Mouse (Mus musculus): ENCODE measurements around the gene Naaladl2. TPM values are rescaled to one million over a fixed set of nuclear protein-coding genes. Genes with fewer than 3 reads are reported as not detected.

Naaladl2 gene
- polyA plus RNA-seq, 1 experiment, result not detected

GRCm38 (mm10) chr3:24992577-24992976 is 151.5 kb downstream of the Naaladl2 start:
- no peak for TF ChIP-seq TAL1 (IDR thresholded peaks at IDR 0.05; ENCODE audit: low read length)
- no peak for TF ChIP-seq GATA1 (IDR thresholded peaks at IDR 0.05; ENCODE audit: low read length)
- Histone ChIP-seq H3K4me1 (ENCODE audit: control insufficient read depth) (no peaks in the 10 kb centered on the region), H3K36me3 (ENCODE audit: control insufficient read depth) (no peaks in the 10 kb centered on the region), H3K9me3 (ENCODE audit: control insufficient read depth, low read length) (no peaks in the 10 kb centered on the region), H3K27me3 (ENCODE audit: control insufficient read depth) (no peaks in the 10 kb centered on the region), H3K4me3 (replicated peaks) (no peak overlapping the region)

- Histone ChIP-seq H3K36me3 (ENCODE audit: control insufficient read depth) (no peaks in the 10 kb centered on the region), H3K4me1 (ENCODE audit: control insufficient read depth) (no peaks in the 10 kb centered on the region), H3K9me3 (ENCODE audit: control insufficient read depth, low read length) (no peaks in the 10 kb centered on the region), H3K27me3 (ENCODE audit: control insufficient read depth) (no peaks in the 10 kb centered on the region), H3K4me3 (replicated peaks) (no peak overlapping the region)
- no peak for TF ChIP-seq GATA1 (IDR thresholded peaks at IDR 0.05; ENCODE audit: low read length)
- no peak for TF ChIP-seq TAL1 (IDR thresholded peaks at IDR 0.05; ENCODE audit: low read length)
These were observed 152.0 kb downstream of the Naaladl2 start for GRCm38 (mm10) chr3:24992078-24992477.

- TF ChIP-seq GATA1 (IDR thresholded peaks at IDR 0.05; ENCODE audit: low read length) (no peak), TAL1 (IDR thresholded peaks at IDR 0.05; ENCODE audit: low read length) (no peak)
- H3K4me1 ChIP-seq (ENCODE audit: control insufficient read depth), result no peaks in the 10 kb centered on the region
- H3K9me3 ChIP-seq (ENCODE audit: control insufficient read depth, low read length), result peaks cover 2% of the 10 kb centered on the region; the same call in 1 of the 2 replicates
- H3K36me3 ChIP-seq (ENCODE audit: control insufficient read depth), result no peaks in the 10 kb centered on the region
- no peaks in the 10 kb centered on the region for H3K27me3 ChIP-seq (ENCODE audit: control insufficient read depth)
- no peak overlapping the region for H3K4me3 ChIP-seq (replicated peaks)
These were observed 161.9 kb downstream of the Naaladl2 start for GRCm38 (mm10) chr3:24982111-24982510.

- no peak overlapping the region for H3K4me3 ChIP-seq (replicated peaks)
- TF ChIP-seq GATA1 (IDR thresholded peaks at IDR 0.05; ENCODE audit: low read length), result no peak
- no peak for TF ChIP-seq TAL1 (IDR thresholded peaks at IDR 0.05; ENCODE audit: low read length)
- H3K9me3 ChIP-seq (ENCODE audit: control insufficient read depth, low read length), result no peaks in the 10 kb centered on the region
- no peaks in the 10 kb centered on the region for H3K4me1 ChIP-seq (ENCODE audit: control insufficient read depth)
- no peaks in the 10 kb centered on the region for H3K36me3 ChIP-seq (ENCODE audit: control insufficient read depth)
- no peaks in the 10 kb centered on the region for H3K27me3 ChIP-seq (ENCODE audit: control insufficient read depth)
These were observed 201.9 kb downstream of the Naaladl2 start for GRCm38 (mm10) chr3:24942170-24942569.

- H3K9me3 ChIP-seq (ENCODE audit: control insufficient read depth, low read length), result no peaks in the 10 kb centered on the region
- H3K36me3 ChIP-seq (ENCODE audit: control insufficient read depth), result no peaks in the 10 kb centered on the region
- H3K4me3 ChIP-seq (replicated peaks), result no peak overlapping the region
- H3K4me1 ChIP-seq (ENCODE audit: control insufficient read depth), result no peaks in the 10 kb centered on the region
- no peaks in the 10 kb centered on the region for H3K27me3 ChIP-seq (ENCODE audit: control insufficient read depth)
- TF ChIP-seq GATA1 (IDR thresholded peaks at IDR 0.05; ENCODE audit: low read length) (no peak), TAL1 (IDR thresholded peaks at IDR 0.05; ENCODE audit: low read length) (no peak)
These were observed 205.4 kb downstream of the Naaladl2 start for GRCm38 (mm10) chr3:24938507-24939182.

- no peak overlapping the region for H3K4me3 ChIP-seq (replicated peaks)
- TF ChIP-seq GATA1 (IDR thresholded peaks at IDR 0.05; ENCODE audit: low read length), result no peak
- TF ChIP-seq TAL1 (IDR thresholded peaks at IDR 0.05; ENCODE audit: low read length), result no peak
- H3K4me1 ChIP-seq (ENCODE audit: control insufficient read depth), result no peaks in the 10 kb centered on the region
- H3K27me3 ChIP-seq (ENCODE audit: control insufficient read depth), result no peaks in the 10 kb centered on the region
- H3K9me3 ChIP-seq (ENCODE audit: control insufficient read depth, low read length), result no peaks in the 10 kb centered on the region
- H3K36me3 ChIP-seq (ENCODE audit: control insufficient read depth), result no peaks in the 10 kb centered on the region
These were observed 222.2 kb downstream of the Naaladl2 start for GRCm38 (mm10) chr3:24921811-24922210.

- Histone ChIP-seq H3K36me3 (ENCODE audit: control insufficient read depth) (no peaks in the 10 kb centered on the region), H3K4me3 (replicated peaks) (no peak overlapping the region), H3K27me3 (ENCODE audit: control insufficient read depth) (no peaks in the 10 kb centered on the region), H3K9me3 (ENCODE audit: control insufficient read depth, low read length) (no peaks in the 10 kb centered on the region), H3K4me1 (ENCODE audit: control insufficient read depth) (no peaks in the 10 kb centered on the region)
- TF ChIP-seq GATA1 (IDR thresholded peaks at IDR 0.05; ENCODE audit: low read length), result no peak
- no peak for TF ChIP-seq TAL1 (IDR thresholded peaks at IDR 0.05; ENCODE audit: low read length)
These were observed 222.7 kb downstream of the Naaladl2 start for GRCm38 (mm10) chr3:24921401-24921800.

GRCm38 (mm10) chr3:24905425-24905960 is 238.6 kb downstream of the Naaladl2 start:
- H3K36me3 ChIP-seq (ENCODE audit: control insufficient read depth), result no peaks in the 10 kb centered on the region
- no peak overlapping the region for H3K4me3 ChIP-seq (replicated peaks)
- H3K9me3 ChIP-seq (ENCODE audit: control insufficient read depth, low read length), result no peaks in the 10 kb centered on the region; the same call in 1 of the 2 replicates
- no peaks in the 10 kb centered on the region for H3K4me1 ChIP-seq (ENCODE audit: control insufficient read depth)
- H3K27me3 ChIP-seq (ENCODE audit: control insufficient read depth), result no peaks in the 10 kb centered on the region
- TF ChIP-seq TAL1 (IDR thresholded peaks at IDR 0.05; ENCODE audit: low read length), result no peak
- TF ChIP-seq GATA1 (IDR thresholded peaks at IDR 0.05; ENCODE audit: low read length), result no peak

- Histone ChIP-seq H3K27me3 (ENCODE audit: control insufficient read depth) (no peaks in the 10 kb centered on the region), H3K4me1 (ENCODE audit: control insufficient read depth) (no peaks in the 10 kb centered on the region), H3K9me3 (ENCODE audit: control insufficient read depth, low read length) (peaks cover 3% of the 10 kb centered on the region; the same call in 1 of the 2 replicates), H3K4me3 (replicated peaks) (no peak overlapping the region), H3K36me3 (ENCODE audit: control insufficient read depth) (no peaks in the 10 kb centered on the region)
- TF ChIP-seq GATA1 (IDR thresholded peaks at IDR 0.05; ENCODE audit: low read length) (no peak), TAL1 (IDR thresholded peaks at IDR 0.05; ENCODE audit: low read length) (no peak)
These were observed 255.3 kb downstream of the Naaladl2 start for GRCm38 (mm10) chr3:24888801-24889200.

All from erythroblast, embryonic 14.5 days (primary cell).